Mouse (Mus musculus): ENCODE results near the gene Lrig2.

Gene Lrig2

GRCm38 (mm10) chr3:104383681-104384341 lies 127.9 kb downstream of the Lrig2 start:
- no peak for TF ChIP-seq GATA4 (IDR thresholded peaks at IDR 0.05; ENCODE audit: insufficient replicate concordance, low read length)

DNA sequence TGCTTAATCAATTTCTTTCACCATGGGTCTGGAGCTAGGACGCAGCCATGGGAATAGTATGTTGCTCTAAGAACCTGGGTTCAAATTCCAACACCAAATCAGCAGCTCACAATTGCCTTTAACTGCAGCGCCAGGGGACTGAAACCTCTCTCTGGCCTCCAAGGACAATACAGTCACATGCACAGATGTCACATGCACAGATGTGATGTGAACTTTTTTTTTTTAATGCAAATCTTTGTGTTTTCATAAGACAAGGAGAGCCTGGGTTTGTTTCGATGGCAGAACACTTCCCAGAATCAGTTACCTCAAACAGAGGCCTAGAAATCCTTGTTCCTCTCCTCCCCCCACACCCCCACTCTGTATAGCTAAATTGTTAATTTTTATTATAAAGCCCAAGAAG lies 133.5 kb downstream of the Lrig2 start:
- no peak for TF ChIP-seq GATA4 (IDR thresholded peaks at IDR 0.05; ENCODE audit: insufficient replicate concordance, low read length)

DNA sequence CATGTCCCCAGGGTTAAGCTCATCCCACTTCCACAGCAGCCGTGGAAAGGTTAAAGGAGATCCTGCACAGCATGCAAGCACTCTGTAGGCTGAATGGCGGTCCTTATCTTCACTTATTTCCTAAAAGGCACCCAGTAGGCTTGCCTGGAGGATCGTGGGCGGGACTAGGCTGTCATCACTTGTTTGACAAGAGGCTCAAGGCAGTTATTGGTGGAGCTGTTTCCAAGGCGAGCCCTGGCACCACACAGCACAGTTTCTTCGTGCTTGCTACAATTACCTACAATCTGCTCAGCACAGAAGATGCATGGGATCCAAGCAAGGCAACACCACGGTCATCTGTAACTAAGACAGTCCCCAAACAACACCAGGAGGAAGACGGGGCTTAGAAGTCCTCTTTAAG lies 137.8 kb downstream of the Lrig2 start:
- no peak for TF ChIP-seq GATA4 (IDR thresholded peaks at IDR 0.05; ENCODE audit: insufficient replicate concordance, low read length)

GRCm38 (mm10) chr3:104372374-104372773 lies 139.3 kb downstream of the Lrig2 start:
- TF ChIP-seq GATA4 (IDR thresholded peaks at IDR 0.05; ENCODE audit: insufficient replicate concordance, low read length), result no peak

DNA sequence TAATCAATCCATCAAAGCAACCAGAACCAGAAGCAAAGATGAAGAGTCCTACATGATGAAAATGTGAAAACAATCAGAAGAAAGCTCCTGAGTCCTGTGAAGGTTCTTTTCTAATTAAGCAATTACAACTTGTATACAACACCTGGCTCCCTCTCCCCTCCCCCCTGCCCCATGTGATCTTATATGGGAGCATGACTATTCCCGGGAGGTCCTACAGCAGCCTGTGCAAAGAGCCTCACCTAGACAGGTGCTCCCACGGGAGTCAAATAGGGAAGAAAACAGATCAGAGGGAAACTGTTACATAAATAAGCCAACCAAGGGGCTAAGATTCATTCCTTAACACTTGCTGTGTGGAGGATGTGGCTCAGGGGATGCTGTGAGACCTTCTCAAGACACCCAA lies 143.8 kb downstream of the Lrig2 start:
- TF ChIP-seq GATA4 (IDR thresholded peaks at IDR 0.05; ENCODE audit: insufficient replicate concordance, low read length), result no peak

DNA sequence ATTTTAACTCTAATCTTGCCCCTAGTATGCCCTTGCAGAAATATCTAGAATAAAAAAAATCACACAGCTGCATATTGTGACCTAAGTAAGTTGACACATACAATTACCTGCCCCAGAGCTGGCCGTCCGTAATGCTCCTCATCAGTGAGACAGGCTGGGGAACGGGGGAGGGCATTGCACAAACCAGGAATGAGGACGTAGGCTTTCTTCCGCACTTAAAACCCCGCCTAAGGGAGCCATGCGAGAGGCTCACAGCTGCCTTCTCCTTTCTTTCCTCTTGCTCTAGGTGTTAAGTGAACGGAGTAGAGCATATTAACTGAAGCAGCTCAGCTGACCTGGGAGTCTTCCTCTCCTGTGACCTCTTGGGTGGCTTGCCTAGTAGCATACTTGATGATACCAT lies 149.9 kb downstream of the Lrig2 start:
- no peak for TF ChIP-seq GATA4 (IDR thresholded peaks at IDR 0.05; ENCODE audit: insufficient replicate concordance, low read length)

DNA sequence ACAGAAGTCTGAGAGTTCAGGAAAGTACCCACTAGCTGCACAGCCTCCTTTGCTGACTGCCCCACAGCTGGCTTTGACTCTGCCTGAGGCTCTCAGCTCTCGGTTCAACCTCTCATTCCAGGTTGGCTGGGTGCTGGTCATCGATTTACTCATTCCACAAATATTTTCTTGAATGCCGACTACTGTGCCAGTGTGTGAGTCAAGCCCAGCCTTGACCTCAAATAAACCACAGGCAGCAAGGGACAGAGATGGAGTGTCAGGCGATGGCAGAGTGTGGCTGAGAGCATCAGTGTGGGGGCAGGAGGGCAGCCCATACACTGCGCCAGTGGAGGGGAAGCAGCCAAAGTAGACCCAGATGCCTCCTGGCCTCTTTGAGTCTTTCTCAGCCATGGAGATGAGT lies 151.4 kb downstream of the Lrig2 start:
- no peak for TF ChIP-seq GATA4 (IDR thresholded peaks at IDR 0.05; ENCODE audit: insufficient replicate concordance, low read length)

DNA sequence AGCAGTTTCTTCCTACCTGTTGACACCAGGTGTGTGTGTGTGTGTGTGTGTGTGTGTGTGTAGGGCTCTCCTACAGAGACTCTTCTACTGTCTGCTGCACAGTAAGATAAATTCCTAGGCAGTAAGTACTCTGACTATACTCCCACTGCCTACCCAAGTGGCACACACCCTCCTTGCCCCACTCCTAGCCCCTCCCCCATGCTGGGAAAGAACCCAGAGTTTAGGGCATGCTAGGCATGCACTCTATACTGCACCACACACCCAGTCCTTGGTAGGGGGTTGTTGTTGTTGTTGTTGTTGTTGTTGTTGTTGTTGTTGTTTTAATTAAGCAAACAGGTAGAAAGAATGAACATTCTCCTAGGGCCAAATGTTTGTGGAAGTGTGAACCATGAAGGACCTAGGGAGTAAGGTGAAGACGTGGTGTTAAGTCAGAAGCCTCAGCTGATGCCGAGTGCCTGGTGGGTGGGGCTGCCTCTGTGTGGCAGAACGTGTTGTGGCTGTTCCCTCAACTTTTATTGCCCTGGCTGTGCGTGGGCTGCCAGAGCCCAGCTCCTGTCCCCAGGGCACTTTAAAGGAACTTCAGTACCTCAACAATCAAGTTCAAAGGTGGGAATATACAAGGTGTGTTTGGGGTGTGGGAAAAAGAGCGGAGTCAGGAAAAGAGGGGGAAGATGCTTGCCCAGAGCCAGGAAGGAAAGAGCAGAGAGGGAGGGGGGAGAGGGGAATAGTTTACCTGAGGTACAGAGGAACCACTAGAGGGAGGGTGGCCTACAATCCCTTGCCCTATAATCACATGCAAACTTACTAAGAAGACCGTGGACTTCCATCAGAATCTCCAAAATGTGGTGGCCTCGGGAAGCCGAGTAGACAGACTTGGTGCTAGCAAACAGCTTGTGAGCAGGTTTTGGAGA lies 152.2 kb downstream of the Lrig2 start:
- no peak for TF ChIP-seq GATA4 (IDR thresholded peaks at IDR 0.05; ENCODE audit: insufficient replicate concordance, low read length)

- no peak for TF ChIP-seq GATA4 (IDR thresholded peaks at IDR 0.05; ENCODE audit: insufficient replicate concordance, low read length)
Observed at GRCm38 (mm10) chr3:104358747-104359146, 153.0 kb downstream of the Lrig2 start.

- TF ChIP-seq GATA4 (IDR thresholded peaks at IDR 0.05; ENCODE audit: insufficient replicate concordance, low read length), result no peak
Observed at GRCm38 (mm10) chr3:104356106-104356505, 155.6 kb downstream of the Lrig2 start.

DNA sequence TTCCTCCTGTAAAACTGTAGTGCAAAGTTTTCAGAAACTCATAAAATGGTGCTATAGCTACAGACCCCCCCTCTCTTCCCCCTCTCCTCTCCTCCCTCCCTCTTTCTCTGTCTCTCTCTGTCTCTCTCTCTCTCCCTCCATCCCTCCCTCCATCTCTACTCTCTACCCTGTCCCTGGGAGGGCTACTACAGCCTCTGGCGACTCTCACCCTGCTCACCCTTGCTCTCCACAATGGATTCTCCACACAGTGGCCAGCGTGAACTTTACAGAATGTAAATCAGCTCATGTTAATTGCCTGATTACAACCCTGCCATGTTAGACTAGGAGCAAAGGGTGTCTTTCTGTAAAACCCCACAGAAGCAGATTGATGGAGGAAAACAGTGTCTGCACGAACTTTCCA lies 157.8 kb downstream of the Lrig2 start:
- no peak for TF ChIP-seq GATA4 (IDR thresholded peaks at IDR 0.05; ENCODE audit: insufficient replicate concordance, low read length)

DNA sequence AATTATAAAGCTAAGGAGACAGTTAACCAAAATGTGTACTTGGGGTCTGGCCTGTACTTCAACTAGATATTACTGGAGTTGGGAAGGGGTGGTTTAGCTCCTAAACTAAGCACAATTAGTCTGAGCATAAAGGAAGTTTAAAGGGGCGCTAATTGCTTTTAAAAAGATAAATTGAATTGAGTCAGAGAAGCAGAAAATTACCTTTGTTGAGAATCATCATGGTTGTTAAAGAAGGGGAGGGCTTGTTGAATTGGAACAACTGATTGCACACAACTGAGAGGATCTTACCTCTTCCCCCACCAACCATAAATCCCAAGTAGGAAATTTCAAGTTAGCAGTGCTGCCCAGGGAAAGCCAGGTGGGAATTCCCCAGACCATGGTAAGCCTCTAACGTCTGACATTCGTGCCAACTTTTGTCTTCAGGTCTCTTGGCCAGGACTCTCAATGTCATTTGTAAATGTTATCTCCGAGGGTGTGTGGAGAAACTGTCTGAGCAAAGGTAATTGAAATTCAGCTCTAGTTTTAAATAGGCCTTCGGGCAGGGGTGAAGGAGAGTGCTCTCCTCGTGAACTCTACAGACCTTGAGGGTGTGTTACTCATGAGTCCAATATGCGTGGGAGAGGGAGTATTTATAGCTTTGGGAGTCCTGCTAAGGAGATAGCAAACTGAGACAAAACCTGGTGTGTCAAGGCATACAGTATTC lies 159.2 kb downstream of the Lrig2 start:
- no peak for TF ChIP-seq GATA4 (IDR thresholded peaks at IDR 0.05; ENCODE audit: insufficient replicate concordance, low read length)

GRCm38 (mm10) chr3:104350253-104350945 lies 161.3 kb downstream of the Lrig2 start:
- no peak for TF ChIP-seq GATA4 (IDR thresholded peaks at IDR 0.05; ENCODE audit: insufficient replicate concordance, low read length)

DNA sequence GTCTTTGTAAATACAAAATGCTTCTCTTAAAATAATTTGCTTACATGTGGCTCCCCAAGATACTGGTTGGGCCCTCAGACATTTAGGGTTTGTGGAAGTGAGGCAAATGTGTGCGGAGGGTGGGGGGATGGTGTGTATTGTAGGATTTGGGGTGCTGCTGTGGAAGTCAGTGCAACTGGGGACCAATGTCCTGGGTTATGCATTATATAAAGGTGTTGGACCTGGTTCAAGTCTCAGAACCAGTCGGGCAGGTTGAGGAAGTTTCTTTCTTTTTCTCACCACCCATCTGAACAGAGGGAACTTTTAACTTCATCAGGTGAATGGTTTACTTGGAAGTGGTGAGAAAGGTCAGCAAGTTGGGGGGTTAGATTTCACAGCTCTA lies 161.9 kb downstream of the Lrig2 start:
- TF ChIP-seq GATA4 (IDR thresholded peaks at IDR 0.05; ENCODE audit: insufficient replicate concordance, low read length), result no peak

DNA sequence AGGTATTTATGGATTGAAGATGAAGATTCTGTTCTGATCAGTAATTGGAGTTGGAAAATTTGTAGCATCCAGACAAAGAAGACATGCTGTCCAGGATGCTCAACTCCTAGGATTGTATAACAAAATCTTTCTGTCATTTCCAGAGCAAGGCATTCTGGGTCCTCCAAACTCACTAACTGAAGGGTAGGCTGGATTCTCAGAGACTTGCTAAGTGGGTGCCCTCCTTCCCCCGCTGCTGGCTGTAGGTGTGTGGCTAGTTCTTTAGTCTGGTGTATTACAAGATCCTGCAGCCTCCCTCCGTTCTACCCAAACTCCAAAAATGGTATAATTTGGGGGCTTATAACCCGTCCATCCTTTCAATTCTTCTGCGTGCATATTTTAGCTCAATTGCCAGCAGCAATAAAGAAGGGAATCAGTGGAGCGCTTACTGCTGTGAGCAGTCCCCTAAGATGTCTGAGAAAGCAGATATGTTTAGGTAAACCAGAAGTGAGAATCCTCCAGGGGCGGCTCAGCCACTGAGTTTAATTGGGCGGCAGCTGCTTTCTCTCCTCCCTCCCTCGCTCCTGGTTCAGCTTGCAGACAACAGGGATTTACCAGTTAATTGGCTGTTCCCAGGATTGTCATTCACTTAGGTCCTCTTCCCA lies 162.4 kb downstream of the Lrig2 start:
- no peak for TF ChIP-seq GATA4 (IDR thresholded peaks at IDR 0.05; ENCODE audit: insufficient replicate concordance, low read length)
